Mouse (Mus musculus) thymus, adult 2 months (tissue): ENCODE data around the gene Plch1.

ENCODE experiments used
- CTCF ChIP-seq: fragments of 200-500 bp; IDR thresholded peaks from 2 replicates; pipeline ENCODE4 v1.5.1; 2012; ENCODE audit warnings: mild to moderate bottlenecking, control low read depth, low read length, moderate library complexity, borderline replicate concordance; ENCODE audit not compliant: control insufficient read depth, poor library complexity, insufficient read depth; ENCODE audit errors: extremely low read depth
- POLR2A ChIP-seq: fragments of 200-500 bp; IDR thresholded peaks from 2 replicates; pipeline ENCODE4 v1.6.1; 2012; ENCODE audit warnings: mild to moderate bottlenecking, low read length, control low read depth, moderate library complexity; ENCODE audit not compliant: control insufficient read depth, poor library complexity, insufficient read depth; ENCODE audit errors: extremely low read depth

DNA sequence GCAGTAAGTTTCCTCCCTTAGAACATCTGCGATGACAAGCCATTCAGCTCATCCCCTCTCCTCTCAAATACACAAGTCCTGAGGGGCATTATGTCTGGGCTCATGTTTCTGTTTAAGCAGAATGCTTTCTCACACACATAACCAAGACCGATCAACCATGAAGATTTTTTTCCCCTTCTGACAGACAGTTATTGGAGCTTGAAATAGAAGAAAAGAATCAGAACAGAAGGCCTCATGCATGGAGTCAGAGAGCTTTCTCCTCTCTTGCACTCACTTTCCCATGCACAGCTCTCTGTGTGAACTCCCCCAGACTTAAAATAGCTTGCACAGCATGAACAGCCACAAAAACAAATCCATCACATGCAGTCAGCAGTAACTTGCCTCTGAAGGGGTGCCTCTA is 159.2 kb downstream of the Plch1 start:
- TF ChIP-seq CTCF (no peak), POLR2A (no peak)
